Mouse (Mus musculus) kidney, adult 11 months (tissue): ENCODE data around the gene Defb26.

Experiments used
- DNase-seq: peaks from one replicate; pipeline ENCODE4 v3.0.0; 2022

Gene Defb26

GRCm38 (mm10) chr2:152464570-152465150, 46.8 kb downstream of the Defb26 start, which contains the start of gene Defb23:
TSS of gene Defb23 (minus strand) at chr2:152464620.
- DNase-seq: no peak

GRCm38 (mm10) chr2:152459241-152459640, 52.3 kb downstream of the Defb26 start:
- no peak for DNase-seq
